Mouse (Mus musculus) spleen, postnatal 4 days (tissue): Measurements from ENCODE around the gene Tmem202.

Experiments used
- DNase-seq, 2 experiments: peaks; one replicate each; pipeline ENCODE4 v3.0.0; 2022; ENCODE audit warnings: low spot score in 2 of 2

The Tmem202 gene

GRCm38 (mm10) chr9:59539441-59540137 is at the start of gene Tmem202, which contains the start of gene Hexa:
Gene Tmem202 (minus strand): TSS chr9:59539847.
Gene Hexa (plus strand): TSS chr9:59539540.
- DNase-seq, result peak; percentile 62 to 83

DNA sequence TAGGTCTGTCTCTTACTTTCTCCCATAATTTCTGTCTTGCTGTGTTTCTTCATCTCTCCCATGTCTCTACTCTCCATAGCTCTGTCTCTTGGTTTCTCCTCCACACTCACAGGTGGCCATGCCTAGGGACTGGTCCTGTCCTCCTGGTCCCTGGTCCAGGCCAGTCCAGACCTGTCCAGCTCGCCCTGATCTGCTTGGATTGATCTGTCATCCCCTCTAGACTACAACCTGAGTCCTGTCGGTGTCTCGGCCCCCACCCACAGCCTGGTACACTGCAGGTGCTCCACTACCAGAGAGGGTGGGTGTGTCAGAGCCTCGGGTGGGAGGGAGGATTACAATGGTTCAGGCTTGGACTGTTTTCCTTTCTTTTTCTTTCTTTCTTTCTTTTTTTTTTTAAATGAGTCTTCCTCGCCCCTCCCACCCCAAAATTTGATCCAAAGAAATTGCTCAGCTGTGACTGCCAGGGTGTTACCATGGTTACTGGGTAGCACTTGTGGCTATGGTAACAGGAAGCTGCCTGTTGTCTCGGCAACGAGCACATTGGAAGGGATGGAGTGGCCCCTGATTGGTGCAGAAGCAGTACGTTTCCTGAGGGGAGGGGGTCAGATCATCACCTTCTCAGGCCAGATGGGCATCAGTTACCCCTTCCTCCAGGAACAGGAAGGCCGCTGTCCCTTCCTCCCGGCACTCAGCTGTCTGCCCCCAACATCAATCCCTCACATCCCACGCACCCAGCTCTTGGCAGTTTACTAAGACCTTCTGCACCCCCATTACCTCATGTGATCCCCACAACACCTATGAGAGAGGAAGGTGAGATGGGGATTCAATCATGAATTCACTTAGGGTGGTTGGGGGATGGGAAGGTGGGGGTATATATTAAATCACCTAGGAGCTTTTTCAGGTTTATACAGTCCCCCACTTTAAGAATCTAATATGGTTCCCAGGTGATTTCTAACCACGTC is 49.3 kb upstream of the Tmem202 start:
- DNase-seq, result no peak

GRCm38 (mm10) chr9:59588252-59588651 is 48.6 kb upstream of the Tmem202 start:
- DNase-seq, result no peak

DNA sequence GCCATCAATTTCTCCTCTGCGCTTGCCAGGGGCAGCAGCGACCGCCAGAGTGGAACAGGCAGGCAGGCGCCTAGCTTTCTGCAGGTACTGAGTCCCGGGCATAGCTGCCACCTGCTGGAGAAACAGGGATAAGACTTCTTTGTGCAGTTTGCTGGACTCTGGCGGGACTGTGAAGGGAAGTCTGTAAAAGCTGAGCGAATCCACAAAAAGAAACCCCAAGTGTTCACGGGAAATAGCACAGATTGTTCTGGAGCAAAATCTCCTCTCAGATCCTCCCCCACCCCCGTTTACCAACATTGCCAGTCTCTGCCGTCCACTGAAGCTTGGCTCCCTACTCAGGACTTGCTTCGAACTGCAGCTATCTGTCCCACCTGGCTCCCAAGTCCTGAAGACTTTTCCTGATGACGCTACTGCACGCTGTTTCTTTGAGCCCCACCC is 45.2 kb upstream of the Tmem202 start:
- peak; percentile 52 to 75 for DNase-seq

DNA sequence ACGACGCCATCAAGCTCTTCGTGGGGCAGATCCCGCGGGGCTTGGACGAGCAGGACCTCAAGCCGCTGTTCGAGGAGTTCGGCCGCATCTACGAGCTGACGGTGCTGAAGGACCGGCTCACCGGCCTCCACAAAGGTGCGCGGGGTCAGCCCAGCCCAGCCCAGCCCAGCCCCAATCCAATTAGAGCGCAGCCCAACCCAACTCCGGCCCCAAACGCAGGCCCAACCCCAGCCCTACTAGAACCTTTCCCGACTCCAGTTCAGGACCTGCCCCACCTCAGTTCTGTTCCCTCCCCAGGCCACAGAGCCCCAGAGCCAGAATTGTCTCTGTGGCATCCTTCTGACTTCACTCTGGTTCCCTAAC is 38.8 kb upstream of the Tmem202 start:
- DNase-seq, result no peak

- DNase-seq, result peak; percentile 74 to 82
Measured at GRCm38 (mm10) chr9:59577844-59578504, 38.3 kb upstream of the Tmem202 start, which contains the start of gene Celf6. Gene Celf6 (plus strand): TSS chr9:59577917.

GRCm38 (mm10) chr9:59577401-59577800 is 37.8 kb upstream of the Tmem202 start:
- no peak for DNase-seq

- DNase-seq, result no peak
Measured at GRCm38 (mm10) chr9:59571852-59572251, 32.2 kb upstream of the Tmem202 start.

DNA sequence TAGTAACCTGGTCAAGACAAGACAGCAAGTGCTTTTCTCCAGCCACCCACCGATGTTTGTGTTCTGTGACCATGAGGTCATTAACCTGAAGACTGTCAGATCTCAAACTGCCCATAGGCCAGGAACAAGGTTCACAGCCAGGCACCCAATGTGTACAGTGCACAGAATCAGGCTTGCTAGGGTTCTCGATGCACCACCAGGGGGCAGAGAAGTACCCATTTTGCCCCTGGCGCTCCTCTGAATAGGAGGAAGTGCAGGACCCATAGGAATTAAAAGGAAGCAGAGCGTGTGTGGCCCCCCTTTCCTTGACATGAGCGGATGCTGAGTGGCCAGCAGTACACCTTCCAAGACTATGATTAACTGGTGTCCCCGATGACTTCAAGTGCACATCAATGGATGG is 27.5 kb upstream of the Tmem202 start:
- peak; percentile 57 to 77 for DNase-seq

- peak; percentile 72 to 87 for DNase-seq
Measured at GRCm38 (mm10) chr9:59565600-59565999, 26.0 kb upstream of the Tmem202 start.

DNA sequence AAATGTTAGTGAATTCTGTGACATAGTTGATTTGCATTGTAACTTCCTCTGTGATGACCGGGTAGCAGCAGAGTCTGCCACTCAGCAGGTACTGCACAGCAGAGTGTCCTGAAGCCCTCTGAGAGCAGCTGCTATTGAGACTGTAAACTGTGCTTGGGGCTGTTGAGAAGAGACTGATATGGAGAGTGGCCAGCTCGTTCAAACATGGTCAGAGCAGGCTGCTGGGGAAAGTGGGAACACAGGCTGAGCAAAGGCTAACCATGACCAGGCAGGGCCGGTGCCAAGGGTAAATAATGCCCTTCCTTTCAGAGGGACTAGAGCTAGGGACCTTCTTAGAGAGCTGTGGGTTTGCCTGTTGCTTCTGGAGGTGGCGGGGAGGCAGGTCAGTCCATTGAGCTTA is 14.1 kb upstream of the Tmem202 start:
- DNase-seq, result no peak

GRCm38 (mm10) chr9:59552610-59553009 is 13.0 kb upstream of the Tmem202 start:
- DNase-seq, result no peak

DNA sequence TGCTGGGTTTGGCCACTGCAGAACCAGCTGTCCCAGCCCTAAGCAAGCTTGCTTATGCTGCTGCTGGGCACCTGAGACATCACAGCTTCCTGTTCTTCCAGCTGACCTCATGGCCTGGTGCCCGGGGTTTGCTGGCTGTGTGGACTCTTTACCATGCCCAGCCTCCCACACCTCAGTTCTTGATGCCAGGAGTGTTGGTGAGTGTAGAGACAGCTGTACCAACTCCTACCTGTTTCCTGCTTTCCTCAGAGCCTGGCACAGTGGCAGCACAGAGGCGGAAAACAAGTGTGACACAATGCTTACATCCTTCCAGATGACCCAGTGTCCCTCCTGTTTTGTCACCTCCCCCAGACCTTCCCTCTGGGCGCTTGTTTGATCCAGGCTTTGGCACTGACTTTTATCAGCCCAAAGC is 12.0 kb upstream of the Tmem202 start:
- DNase-seq, result no peak

DNA sequence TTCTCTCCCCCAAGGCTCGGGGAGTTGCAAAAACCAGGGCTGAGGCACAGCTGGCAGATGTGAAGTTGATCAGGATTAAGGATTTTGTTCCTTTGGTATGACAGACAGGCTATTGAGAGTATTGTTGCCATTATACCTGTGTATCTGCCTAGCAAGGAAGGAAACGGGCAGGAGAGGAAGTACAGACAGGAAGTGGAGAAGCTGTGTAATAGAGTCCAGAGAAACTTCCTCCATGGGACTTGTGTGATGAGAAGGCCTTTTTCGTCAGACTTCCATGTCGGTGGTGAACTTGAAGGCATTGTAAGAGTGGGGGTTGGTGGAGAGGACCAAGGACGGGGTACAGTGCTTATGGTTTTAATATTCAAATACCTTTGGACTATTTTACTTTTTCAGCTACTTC is 11.4 kb upstream of the Tmem202 start:
- no peak for DNase-seq

GRCm38 (mm10) chr9:59550077-59550476 is 10.4 kb upstream of the Tmem202 start:
- DNase-seq, result no peak

GRCm38 (mm10) chr9:59548961-59549487 is 9.4 kb upstream of the Tmem202 start:
- no peak for DNase-seq

DNA sequence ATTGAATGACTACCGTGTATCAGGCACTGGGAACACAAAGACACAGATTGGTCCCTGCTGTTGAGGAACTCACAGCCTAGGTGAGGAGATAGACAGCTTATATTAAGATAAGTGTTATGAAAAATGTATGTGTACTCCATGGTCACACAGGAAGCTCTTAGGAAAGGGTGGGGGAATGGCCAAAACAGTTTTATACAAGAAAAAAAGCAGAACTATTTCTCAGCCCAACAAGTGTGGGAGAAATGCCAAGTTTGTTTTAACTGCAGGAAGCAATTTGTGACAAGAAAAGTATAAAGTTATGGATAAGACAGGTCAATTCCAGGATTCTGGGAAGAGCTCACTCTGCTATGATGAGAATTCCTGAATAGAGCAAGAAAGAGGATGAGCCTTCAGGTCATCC is 8.2 kb upstream of the Tmem202 start:
- no peak for DNase-seq

GRCm38 (mm10) chr9:59544739-59545138 is 5.1 kb upstream of the Tmem202 start:
- DNase-seq, result no peak

DNA sequence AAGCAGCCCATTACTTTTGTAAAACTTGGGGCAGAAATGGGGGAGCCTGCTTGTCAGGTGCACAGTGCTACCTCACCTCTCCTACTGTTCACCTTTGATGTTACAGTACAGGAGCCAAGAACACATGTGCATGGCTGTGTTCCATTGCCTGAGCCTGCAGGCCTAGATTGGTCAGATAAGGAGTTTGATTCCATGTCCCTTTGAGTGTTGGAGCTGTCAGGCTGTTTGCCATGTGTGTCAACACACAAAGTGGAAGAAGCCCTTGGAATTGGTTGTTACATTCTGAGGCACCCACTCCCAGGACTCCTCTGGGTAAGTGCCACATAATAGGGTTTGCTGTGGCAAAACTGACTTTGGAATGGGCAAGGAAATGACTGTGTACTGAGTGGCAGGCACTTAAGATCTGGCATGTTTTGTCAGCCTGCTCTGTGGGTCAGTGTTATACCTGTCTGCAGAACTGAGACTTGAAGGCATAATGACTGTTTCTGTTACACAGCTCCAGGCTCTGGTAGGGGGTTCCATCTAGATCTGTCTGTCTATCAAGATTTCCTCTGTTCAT is 3.2 kb upstream of the Tmem202 start:
- DNase-seq, result no peak

- DNase-seq, result no peak
Measured at GRCm38 (mm10) chr9:59541617-59542016, 2.0 kb upstream of the Tmem202 start.

- DNase-seq, result no peak
Measured at GRCm38 (mm10) chr9:59537651-59538050, 2.0 kb downstream of the Tmem202 start.

GRCm38 (mm10) chr9:59533889-59534288 is 5.8 kb downstream of the Tmem202 start:
- no peak for DNase-seq
